Mouse (Mus musculus): ENCODE results near the gene Kcnab2.

- no peak for TF ChIP-seq CTCF (IDR thresholded peaks at IDR 0.05; ENCODE audit: low read depth, low read length)
- no peak for TF ChIP-seq POLR2A (IDR thresholded peaks at IDR 0.05; ENCODE audit: borderline replicate concordance, low read depth, low read length)
Measured at GRCm38 (mm10) chr4:152467951-152468350, 9.7 kb downstream of the Kcnab2 start.
